Mouse (Mus musculus) cerebellum, postnatal 36 days (tissue): ENCODE measurements at regions not wholly inside any gene's neighbourhood (a gene's known extent, or its start where the extent isn't known, plus 50 kb on each side); places are given as distances from the start of the nearest gene placed in this dataset.

ENCODE experiments used
- DNase-seq, 2 experiments: peaks; one replicate each; pipeline ENCODE4 v3.0.0; 2021 to 2022; ENCODE audit warnings: mixed read lengths in 2 of 2

DNA sequence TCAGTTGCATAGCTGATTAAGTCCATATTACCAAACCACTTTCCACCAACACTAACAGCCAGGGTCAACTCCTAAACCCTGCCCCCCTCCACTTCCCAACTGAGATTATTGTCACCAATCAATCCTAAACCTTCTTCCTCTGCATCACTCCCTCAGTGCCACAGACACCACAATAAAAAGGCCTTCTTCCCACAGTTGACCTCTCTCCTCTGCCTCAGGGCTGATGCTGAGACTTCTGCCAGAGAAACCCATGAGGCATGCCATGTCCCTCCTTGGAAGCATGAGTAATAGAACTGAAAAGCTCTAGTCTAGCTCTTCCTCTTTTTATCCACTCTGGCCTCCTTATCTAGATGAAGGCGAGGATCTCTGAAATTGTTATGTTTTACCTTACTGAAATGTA is 300.0 kb upstream of the Clec14a start:
- DNase-seq, result no peak

DNA sequence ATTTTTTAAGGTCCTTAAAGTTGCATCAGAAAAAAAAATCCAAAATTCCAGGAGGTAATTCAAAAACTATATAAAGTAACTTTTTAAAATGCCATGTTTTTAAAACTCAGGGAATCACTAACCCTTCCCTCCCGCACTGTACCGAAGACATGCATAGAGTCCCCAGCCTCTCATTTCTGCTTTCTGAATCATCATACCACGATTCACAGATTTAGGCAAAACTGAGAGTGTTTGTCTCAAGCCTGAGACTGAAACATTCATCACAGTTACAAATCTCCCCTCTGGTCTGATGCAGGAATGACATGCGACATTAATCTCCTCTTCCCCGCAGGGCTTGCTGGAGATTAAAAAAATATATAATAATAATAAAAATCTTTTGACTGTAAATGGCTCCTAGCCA is 291.8 kb upstream of the Clec14a start:
- DNase-seq, result no peak

DNA sequence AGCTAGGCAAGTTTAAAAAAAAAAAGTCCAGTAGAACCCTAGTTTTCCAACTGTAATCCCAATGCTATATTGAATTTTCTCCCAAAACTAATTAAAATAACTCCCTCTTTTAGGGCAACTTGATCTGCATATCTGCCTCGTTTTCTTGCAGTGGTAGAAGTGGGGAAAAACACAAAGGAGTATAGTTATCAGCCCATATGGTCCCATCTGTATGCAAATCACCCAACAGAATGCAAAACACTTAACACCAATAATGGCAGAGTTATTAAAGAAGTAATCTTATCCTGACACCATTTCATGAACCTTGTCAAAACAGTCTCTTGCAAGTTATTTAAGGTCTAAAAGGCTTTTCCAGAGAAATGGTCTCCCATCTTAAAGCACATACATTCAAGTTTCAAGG is 290.7 kb upstream of the Clec14a start:
- DNase-seq, result no peak

DNA sequence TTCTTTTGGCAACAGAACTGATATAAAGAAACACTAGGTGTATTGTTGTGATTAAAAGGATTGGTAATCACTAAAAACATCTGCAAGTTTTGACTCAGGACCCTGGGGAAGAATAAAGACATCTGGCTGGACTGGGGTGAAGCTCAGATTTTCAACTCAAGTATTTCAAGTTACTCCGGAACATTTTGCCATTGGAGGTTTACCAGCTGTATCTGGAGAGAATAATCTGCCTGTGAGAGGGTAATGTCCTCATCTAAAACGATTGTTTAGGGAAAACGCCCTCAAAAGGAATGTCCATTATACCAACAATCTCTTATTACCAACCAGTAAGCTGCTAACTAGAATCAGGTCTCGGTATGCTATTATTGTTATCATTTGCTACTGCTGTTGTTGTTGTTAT is 288.2 kb upstream of the Clec14a start:
- no peak for DNase-seq

DNA sequence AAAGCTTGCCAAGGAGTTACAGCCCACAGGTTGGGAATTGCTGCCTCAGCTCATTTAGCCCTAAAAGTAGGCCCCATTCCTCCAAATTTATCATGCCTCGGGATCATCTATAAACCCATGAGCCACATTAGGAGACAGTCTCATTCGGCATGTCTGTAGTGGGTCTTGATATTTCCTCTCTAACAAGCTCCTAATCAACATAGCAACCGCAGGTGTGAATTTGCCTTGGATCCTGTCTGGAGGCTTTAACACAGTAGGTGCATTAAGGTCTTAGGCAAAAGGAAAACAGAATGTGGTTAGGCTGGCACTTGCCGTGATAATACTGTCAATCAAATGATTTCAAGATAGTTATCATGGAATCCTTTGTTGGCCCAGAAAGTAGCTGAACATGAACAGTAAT is 287.7 kb upstream of the Clec14a start:
- no peak for DNase-seq

DNA sequence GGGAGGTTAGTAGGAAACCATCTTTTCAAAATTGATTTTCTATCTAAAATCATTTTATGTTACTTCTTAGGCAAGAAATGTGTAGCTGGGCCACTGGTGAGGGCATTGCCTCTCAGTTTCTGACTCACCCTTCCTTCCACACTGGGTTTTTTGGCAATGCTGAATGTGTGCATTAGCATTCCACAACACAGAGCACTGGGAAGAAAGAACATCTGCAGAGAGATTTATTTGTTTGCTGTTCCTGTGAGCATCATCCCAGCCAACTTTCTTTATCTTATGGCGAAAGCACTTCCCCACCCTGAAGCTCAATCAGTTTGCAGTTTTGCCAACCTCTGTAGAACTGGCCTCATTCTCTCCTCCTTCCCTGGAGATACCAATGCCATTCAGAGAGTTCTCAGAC is 287.0 kb upstream of the Clec14a start:
- no peak for DNase-seq

DNA sequence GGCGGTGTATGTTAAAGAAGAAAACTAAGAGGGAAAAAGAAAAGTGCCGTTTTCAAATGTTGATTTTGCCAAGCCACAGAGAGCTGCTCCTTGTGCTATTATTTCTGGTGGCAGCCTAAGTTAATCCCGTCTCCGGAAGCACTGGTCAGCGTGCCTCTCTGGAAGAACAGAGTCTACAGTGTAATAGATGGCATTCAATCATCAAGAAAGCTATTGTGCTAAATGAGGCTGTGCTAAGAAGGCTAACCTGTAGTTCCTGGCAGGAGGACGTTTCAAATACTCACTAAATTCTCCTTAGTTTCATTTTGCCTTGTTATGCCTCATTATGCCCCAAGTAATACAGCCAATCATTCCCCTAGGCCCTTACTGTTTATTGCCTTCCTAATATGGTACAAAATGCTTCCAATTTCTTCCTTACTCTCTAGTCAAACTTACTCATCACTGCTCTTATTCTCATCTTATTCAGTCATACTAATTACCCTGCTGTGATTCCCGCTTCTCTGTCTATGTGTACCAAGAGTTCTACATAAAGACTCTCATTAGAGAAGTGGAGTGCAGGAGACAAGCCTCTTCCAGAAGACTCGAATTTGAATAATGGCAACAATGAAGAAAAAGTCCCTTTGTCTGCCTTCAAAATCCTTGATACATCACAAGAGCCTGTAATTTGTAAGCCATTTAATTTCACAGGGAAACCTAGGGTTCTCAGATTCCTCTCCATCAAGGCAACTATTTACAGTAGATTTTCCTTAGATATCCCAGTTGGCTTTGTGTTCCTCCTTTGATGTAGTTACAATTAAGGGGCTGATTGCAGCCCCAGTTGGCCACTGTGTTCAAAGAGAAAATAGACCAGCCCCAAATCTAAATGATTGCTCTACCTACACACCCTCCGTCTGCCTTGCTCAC is 282.0 kb upstream of the Clec14a start:
- DNase-seq, result no peak

DNA sequence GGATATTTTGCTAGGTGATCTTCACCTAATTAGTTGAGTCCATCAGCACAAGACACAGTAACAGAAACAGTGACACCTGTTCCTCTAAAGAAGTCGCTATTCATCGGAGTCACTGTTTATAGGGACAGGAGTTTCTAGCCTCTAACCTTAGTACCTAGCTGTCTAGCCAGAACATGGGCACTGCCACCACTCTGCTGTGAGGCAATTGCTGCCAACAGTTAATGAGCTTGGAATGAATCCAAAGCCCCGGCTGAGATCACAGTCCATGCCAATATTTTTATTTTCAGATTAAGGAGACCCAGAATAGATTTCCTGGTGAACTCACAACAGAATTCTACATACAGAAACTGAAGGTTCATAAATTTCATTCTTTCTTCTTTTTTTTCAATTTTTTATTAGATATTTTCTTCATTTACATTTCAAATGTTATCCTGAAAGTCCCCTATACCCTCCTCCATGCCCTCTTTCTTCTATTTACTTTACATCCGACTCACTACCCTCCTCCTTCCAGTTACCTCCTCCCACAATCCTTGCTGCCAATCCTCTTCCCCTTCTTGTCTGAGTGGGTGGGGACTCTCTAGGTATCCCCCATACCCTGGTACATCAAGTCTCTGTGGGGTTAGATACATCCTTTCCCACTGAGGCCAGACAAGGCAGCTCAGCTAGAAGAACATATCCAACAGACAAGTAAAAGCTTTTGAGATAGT is 276.9 kb upstream of the Clec14a start:
- DNase-seq, result peak; percentile 18 to 20

DNA sequence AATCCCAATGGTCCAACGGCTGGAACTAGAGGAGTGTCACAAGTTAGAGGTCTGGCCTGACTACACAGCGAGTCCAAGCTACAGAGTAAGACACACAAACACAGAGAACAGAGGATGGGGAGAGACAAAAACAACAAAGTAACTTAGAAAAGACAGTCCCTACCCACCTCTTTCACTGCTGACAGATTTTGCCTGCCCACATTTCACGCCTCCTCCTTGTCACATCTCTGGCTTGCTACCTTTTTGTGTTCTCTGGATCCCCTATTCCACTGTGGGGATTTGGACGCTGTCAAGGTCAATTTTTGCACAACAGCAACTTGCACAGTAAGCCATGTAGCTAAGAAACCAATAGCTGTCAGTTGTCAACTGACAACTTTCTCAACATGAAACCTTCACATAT is 275.8 kb upstream of the Clec14a start:
- no peak for DNase-seq

DNA sequence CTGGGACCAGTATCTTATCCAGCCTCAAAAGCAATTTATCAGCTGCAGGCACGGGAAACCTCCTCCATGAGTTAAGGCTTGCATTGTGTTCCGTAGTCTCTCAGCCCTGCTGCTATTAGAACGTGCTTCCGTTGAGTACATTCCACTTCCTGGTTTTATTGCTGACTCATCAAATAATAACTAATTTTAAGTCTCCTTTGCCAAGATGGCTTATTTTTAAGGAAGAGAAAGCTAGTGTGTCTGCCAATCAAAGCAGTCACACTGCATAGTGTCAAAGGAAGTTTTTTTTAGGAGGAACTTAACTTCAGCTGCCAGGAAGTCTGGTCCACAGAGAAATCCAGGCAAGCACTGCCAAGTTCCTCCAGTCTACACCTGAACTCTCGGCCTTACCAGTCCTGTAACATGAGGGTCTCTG is 269.2 kb upstream of the Clec14a start:
- no peak for DNase-seq

DNA sequence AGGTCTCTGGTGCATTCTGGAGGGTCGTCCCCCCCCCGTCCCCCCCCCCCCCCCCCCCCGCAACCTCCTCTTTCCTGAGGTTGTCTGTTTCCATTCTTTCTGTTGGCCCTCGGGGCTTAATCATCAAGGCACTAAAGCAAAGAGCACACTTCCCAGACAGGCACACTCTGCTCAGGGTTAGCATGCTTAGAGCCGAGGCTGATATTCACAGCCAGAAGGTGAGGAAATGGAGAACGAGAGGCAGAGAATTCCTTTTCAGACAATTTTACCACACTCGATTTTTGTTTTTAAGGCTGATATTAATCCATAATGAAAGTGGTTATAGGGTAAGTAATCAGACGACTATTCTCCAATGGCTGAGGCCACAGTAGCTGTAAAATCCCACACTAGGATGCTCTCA is 268.7 kb upstream of the Clec14a start:
- no peak for DNase-seq

DNA sequence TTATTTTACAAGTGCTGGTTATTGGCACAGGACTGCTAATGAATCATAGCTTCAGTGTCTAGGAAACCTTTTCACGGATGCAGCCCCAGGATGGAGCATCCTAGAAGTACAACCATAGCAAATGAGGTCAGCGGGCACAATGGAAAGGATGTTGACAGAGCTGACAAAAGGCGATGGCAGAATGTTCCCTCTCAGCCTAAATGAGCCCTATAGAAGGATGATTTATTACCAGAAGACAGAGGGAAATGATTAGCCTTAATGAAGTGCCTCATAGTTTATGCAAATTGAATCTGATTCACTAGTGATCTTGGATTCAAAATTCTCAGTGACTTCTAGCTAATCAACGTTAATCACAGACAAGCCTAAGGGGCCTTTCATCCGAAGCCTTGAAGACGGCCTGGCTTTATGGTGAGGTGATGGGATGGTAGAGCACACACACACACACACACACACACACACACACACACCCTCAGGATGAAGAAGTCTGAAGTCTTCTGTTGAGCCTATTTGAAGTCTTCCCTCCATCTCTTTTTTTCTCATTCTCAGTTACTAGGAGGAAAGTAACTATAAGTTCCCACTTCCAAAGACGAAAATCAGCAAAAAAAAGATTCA is 267.4 kb upstream of the Clec14a start:
- no peak for DNase-seq

DNA sequence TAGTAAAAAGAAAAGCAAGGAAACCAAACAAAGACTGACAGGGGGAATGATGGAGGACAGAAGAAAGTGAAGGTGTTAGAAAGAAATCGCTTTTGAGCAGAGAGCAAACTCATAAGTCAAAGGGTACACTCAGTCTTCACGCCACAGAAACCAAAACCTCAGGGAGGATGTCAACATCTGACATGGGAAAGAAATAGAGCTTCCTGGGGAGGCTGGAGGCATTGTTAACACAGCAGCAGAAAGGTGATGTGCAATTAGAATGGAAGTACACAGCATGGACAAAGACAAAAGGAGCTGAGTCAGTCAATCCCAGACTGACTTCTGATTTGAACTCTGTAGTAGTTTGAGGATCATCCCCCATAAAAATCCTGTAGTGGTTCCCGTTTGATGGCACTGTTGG is 261.2 kb upstream of the Clec14a start:
- DNase-seq, result no peak

DNA sequence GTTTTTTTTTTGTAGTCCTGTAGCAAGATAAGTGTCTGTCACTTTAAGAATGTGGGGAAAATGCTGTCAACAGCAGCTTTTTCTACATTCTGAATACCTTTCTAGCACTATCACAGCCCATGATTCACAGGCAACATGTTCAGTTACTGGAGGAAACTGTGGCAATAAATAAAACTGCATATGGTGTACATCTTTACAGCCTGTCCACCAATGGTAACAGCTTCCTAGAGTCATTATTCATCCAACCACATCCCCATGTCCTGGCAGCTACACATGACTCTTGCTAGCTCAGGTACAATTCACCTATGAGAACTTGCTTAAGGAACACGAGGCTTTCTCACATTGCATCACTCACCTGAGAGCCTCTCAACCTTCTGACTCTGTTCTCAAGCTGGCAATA is 247.7 kb upstream of the Clec14a start:
- DNase-seq, result no peak

DNA sequence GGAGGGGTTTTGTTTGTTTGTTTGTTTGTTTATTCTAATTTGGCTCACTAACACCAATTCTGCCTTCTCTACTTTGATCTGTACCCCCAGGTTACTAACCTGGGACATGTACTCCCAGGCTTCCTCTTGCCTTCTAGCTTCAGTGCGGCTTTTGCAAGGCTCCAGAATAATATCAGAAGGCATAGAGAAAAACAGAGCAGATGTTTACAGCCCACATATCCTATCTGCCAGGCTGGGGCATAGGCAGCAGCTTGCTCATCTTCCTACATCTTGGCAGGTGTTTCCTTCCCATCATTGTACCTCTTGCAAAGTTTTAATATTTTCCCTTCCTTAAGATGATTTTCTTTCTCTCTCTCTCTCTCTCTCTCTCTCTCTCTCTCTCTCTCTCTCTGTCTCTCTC is 244.9 kb upstream of the Clec14a start:
- DNase-seq, result no peak

DNA sequence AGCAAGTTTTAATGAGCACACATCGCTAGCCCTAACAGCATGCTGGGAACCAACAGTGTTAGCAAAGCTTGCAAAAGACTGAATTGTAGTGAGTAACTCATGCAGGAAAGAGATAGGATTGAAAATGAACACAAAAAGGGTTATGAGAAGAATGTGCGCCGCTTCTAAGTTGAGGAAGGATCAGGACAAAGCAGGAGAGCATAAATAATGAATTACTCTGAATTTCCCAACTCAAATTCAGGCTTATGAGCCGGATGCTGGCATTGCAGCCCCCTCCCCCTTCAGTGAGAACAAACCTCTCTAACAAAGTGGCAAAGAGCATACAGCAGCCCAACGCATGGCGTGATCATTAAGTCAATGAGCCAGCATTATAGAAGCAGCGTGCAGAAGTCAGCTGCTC is 243.6 kb upstream of the Clec14a start:
- DNase-seq, result no peak

DNA sequence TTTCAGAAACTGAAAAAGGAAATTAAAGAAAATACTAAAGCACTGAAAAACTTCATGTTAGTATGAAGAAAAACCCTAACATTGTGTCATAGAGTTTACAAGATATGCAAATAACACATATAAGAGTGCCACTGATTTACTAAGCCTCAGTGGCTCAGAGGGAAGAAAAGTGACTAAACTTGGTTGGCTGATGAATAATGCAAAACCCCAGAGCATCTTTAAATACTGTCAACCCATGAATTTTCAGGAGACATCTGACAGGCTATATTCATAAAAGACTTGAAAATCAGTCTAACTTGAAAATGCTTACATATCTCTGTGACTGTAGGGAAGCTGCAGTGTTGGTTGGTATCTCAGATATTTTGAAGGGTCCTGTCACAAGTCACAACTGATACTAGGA is 235.2 kb upstream of the Clec14a start:
- DNase-seq, result no peak

DNA sequence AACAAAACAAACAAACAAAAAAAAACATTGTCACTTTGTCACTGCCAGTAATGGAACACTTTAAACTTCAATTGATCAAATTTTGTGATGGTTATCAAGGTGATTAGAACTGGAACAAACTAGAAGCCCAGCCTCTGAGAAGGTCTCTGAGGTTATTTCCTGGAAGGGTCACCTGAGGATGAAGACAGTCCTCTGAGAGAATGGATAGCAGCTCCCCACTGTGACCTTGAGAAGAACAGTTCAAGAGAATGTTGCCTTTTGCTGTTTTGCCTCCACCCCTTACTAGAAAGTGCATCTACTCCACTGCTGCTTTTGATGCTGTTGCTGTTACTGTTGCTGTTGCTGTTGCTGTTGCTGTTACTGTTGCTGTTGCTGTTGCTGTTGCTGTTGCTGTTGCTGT is 205.1 kb upstream of the Clec14a start:
- DNase-seq, result no peak

DNA sequence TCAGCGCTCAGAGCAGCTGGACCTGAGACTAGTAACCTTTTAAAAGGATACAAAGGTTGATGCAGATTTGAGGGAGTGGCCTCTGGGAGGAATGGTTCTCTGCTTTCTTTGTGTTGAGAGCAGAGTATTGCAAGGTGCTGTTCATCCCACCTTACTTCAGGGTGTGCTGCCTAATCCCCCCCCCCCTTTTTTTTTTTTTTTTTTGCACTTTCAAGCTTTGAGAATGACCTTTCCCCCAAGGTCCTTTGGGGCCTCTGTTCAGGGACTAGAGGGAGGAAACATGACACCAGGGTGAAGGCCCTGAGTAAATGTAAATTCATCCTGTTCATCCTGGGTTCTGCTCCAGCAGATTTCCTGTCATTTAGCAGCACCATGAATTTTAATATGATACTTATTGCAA is 204.4 kb upstream of the Clec14a start:
- DNase-seq, result no peak

DNA sequence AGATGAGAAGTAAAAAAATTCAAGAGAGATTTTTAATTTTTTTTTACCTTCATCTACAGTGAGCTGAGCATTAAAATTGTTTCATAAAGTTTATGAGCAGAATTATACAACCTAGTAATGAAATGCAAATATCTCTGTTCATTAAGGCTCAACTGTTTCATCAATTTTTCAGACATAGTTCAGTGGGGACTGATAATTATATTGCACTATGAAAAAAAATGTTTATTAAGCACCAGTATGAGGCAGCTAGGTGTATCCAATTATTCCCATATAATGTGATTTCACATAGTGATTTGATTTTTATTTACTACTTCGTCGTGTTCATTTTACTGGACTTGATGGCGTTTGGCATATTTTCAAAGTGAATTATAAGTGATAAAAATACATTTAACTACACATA is 191.4 kb upstream of the Clec14a start:
- DNase-seq, result no peak

DNA sequence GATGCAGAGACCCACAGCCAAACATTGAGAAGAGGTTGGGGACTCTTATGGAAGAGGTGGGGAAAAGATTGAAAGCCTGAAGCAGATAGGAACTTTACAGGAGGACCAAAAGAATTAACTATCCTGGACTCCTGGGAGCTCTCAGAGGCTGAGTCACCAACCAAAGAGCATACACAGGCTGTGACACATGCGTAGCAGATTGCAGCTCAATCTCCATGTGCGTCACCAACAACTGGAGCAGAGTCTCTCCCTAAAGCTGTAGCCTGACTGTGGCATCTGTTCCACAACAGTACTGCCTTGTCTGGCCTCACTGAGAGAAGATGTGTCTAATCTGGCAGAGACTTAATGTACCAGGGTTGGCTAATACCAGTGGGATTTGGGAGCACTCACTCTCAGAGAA is 185.7 kb upstream of the Clec14a start:
- DNase-seq, result no peak

DNA sequence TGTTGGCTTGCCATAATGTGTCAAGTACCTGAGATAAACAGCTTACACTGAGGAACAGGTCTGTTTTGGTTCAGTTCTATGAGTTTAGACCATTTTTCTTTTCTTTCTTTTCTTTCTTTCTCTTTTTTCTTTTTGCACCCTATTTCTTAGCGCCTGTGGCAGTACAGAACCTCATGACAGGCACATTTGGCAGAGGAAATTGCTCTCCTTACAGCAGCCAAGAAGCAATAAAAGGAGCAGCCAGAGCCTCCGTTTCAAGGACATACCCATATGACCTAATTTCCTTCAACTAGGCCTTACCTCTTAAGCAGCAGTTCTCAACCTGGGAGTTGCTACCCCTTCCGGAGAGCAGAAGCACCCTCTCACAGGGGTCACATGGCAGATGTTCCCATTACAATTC is 173.9 kb upstream of the Clec14a start:
- no peak for DNase-seq

DNA sequence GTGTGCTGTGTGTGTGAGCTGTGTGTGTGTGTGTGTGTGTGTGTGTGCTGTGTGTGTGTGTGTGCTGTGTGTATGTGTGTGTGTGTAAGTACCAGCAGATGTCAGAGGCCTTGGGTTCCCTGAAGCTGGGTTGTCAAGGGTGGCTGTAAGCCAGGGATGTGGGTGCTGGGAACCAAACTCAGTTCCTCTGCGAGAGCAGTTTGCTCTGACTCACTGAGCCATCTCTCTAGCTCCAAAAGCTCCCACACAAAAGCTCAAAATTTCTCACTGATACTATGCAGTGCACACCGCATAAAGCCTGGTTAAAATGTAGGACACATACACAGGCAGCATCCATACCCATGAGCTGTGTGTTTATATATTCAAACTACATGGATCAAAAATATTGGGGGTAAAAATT is 172.9 kb upstream of the Clec14a start:
- DNase-seq, result no peak

DNA sequence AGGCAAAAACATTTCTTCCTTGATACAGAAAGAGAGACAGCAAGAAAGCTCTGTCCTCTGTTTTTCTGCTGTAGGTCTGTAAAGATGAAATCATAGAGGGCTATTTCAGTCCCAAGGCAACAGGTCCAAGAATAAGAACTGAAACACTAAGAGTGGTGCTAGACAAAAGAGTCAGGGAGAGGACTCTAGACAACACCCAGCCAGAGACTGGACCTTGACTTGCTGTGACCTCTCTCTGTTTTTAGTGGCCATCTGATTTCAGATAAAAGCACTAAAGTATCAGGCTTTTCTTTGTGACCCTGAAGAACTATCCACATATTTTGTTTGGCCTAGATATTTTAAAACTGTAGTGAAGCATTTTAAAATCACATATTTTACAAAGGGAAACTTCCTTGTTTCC is 171.6 kb upstream of the Clec14a start:
- no peak for DNase-seq
